Mouse (Mus musculus): ENCODE measurements around the gene Srp9. TPM values are rescaled to one million over a fixed set of nuclear protein-coding genes. Genes with fewer than 3 reads are reported as not detected.
A peak's percentile ranks its signal among the peaks of the same experiment; 100 is the strongest.

Srp9 gene
- polyA plus RNA-seq, 1 experiment from 2014 or later = 158 TPM

DNA sequence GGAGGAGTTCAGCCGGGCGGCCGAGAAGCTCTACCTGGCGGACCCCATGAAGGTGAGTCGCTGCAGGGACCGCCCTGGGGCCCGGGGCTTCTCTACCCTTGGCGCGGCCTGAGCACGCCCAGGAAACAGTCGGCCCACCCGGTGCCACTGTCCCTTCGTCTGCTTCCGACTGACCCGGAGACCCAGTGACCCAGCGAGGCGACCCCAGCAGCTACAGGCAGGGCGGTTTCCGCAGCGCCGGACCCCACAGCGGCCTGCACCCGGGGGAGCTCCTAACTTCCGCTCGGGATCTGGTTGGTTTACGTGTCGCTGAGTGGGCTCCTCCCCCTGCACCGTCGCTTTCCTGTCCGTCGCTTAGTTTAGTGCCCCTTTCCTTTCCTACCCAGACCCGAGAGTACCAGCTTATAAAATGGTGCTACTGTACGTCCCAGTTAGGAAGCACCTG, 409 bp downstream of the Srp9 start:
- peak; percentile 94 for ATAC-seq (ENCODE audit: low FRiP score)
- WGBS = under 1% methylated on average over 29 of the region's 33 CpGs

DNA sequence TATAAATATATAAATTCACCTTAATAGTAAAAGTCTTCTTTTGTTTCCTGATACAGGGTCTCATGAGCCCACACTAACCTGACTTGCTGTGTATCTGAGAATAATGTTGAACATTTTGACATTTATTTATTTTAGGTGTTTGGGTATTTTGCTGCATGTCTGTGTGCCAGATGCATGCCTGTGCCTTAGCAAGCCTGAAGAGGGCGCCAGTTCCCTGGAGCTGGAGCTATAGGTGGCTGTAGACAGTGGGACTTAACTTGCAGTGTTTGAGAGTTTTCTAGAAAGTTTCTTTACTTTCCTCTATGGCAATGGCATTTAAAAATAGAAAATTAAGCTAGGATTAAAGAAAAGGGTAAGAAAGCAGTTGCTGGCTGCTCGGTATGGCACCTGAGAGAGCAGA, 6.3 kb downstream of the Srp9 start:
- H3K36me3 ChIP-seq = peaks cover 29% of the 10 kb centered on the region
- no peak overlapping the region for H3K9ac ChIP-seq
- H3K4me3 ChIP-seq = no peak overlapping the region
- no peak for ATAC-seq (ENCODE audit: low FRiP score)
- peaks cover 13% of the 10 kb centered on the region for H3K4me1 ChIP-seq
- no peak overlapping the region for H3K4me2 ChIP-seq (replicated peaks)
- no peaks in the 10 kb centered on the region for H3K27me3 ChIP-seq
- 53% methylated on average over 2 of the region's 2 CpGs for WGBS
- no peaks in the 10 kb centered on the region for H3K9me3 ChIP-seq (replicated peaks)
- no peak overlapping the region for H3K27ac ChIP-seq

More for the DNA sequence above, 409 bp downstream of the Srp9 start:
- H3K27ac ChIP-seq = peak overlapping the region; percentile 74
- peak overlapping the region; percentile 61 for H3K4me2 ChIP-seq (replicated peaks)
- no peaks in the 10 kb centered on the region for H3K27me3 ChIP-seq
- H3K9ac ChIP-seq = peak overlapping the region; percentile 69
- H3K4me3 ChIP-seq = peak overlapping the region; percentile 77
- H3K36me3 ChIP-seq = peaks cover 17% of the 10 kb centered on the region
- peaks cover 21% of the 10 kb centered on the region for H3K4me1 ChIP-seq
- H3K9me3 ChIP-seq (replicated peaks) = no peaks in the 10 kb centered on the region

GRCm38 (mm10) chr1:182137204-182138125, 12.9 kb downstream of the Srp9 start:
- no peaks in the 10 kb centered on the region for H3K9me3 ChIP-seq (replicated peaks)
- no peak overlapping the region for H3K4me3 ChIP-seq
- WGBS = 58% methylated on average over 28 of the region's 28 CpGs
- ATAC-seq (ENCODE audit: low FRiP score) = no peak
- H3K27me3 ChIP-seq = no peaks in the 10 kb centered on the region
- peaks cover 12% of the 10 kb centered on the region for H3K4me1 ChIP-seq
- H3K36me3 ChIP-seq = no peaks in the 10 kb centered on the region
- peak overlapping the region; percentile 44; the same call in 1 of the 2 replicates for H3K27ac ChIP-seq
- H3K4me2 ChIP-seq (replicated peaks) = no peak overlapping the region
- no peak overlapping the region for H3K9ac ChIP-seq

DNA sequence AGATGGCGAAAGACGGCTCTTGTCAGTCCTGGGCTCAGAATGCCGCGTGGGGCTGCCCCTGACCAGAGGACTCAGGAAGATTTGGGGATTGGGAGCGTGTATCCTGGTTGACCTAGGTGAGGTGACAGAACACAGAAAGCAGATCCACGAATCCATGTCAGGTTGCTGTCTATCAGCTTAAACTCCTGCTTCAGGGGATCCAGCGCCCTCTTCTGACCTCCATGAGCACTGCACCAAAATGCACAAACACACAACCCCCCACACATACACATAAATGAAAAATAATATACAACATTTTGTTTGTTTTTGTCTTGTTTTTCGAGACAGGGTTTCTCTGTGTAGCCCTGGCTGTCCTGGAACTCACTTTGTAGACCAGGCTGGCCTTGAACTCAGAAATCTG, 13.6 kb downstream of the Srp9 start:
- Histone ChIP-seq H3K9ac (no peak overlapping the region), H3K9me3 (replicated peaks) (no peaks in the 10 kb centered on the region), H3K36me3 (no peaks in the 10 kb centered on the region), H3K27me3 (no peaks in the 10 kb centered on the region), H3K27ac (no peak overlapping the region), H3K4me2 (replicated peaks) (no peak overlapping the region), H3K4me1 (peaks cover 12% of the 10 kb centered on the region), H3K4me3 (no peak overlapping the region)
- no peak for ATAC-seq (ENCODE audit: low FRiP score)
- WGBS = 80% methylated on average over 8 of the region's 8 CpGs

- Histone ChIP-seq H3K9me3 (replicated peaks) (no peaks in the 10 kb centered on the region), H3K36me3 (no peaks in the 10 kb centered on the region), H3K27me3 (no peaks in the 10 kb centered on the region), H3K4me1 (peaks cover 12% of the 10 kb centered on the region), H3K9ac (no peak overlapping the region), H3K4me3 (no peak overlapping the region), H3K4me2 (replicated peaks) (no peak overlapping the region), H3K27ac (no peak overlapping the region)
- 41% methylated on average over 9 of the region's 9 CpGs for WGBS
- no peak for ATAC-seq (ENCODE audit: low FRiP score)
These were observed 15.4 kb downstream of the Srp9 start for GRCm38 (mm10) chr1:182139937-182140336.

DNA sequence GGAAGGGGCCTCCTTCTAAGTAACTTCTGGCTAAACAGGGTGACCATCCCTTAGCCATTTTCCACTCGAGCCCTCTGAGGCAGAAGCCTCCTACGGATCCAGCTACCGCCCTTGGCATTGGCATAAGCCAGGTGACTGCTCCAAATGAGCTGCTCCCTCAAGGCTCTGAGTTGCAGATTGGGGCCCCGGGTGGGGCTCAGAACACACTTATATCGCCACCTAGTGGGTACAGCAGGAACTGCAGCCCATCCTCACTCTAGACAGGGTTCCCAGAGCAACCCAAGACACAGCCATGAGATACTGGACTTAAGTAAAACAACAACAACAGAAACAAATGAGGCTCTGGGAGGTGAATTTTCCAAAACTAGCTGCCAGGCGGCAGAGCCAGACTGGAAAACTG, 15.8 kb downstream of the Srp9 start:
- peak; percentile 80; the same call in 1 of the 2 replicates for ATAC-seq (ENCODE audit: low FRiP score)
- no peaks in the 10 kb centered on the region for H3K9me3 ChIP-seq (replicated peaks)
- no peaks in the 10 kb centered on the region for H3K27me3 ChIP-seq
- H3K4me3 ChIP-seq = no peak overlapping the region
- H3K4me1 ChIP-seq = peaks cover 12% of the 10 kb centered on the region
- WGBS = 1% methylated on average over 6 of the region's 6 CpGs
- no peak overlapping the region for H3K27ac ChIP-seq
- no peak overlapping the region for H3K9ac ChIP-seq
- H3K36me3 ChIP-seq = no peaks in the 10 kb centered on the region
- H3K4me2 ChIP-seq (replicated peaks) = no peak overlapping the region

DNA sequence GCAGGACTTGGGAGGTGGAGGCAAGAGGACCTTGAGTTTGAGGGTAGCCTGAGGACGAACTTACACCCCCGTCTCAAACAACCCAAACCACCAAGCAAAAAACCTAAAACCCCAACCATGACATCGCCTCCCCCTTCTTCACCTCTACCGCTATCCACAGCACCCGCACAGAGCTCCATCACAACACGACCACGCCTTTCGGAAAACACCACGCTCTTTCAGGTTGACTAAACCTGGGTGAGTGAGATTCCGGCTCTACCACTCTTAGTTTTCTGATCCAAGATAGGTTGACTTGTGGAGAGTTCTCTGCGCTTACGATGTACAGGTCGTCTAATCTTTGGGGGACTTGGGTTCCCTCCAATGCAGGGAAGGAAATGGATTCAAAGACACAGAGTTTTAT, 18.2 kb downstream of the Srp9 start:
- Histone ChIP-seq H3K27ac (no peak overlapping the region), H3K9ac (no peak overlapping the region), H3K4me2 (replicated peaks) (no peak overlapping the region), H3K4me1 (peaks cover 7% of the 10 kb centered on the region; the same call in 1 of the 2 replicates), H3K4me3 (no peak overlapping the region), H3K9me3 (replicated peaks) (no peaks in the 10 kb centered on the region), H3K36me3 (no peaks in the 10 kb centered on the region), H3K27me3 (no peaks in the 10 kb centered on the region)
- WGBS = 96% methylated on average over 13 of the region's 13 CpGs
- ATAC-seq (ENCODE audit: low FRiP score) = no peak

- Histone ChIP-seq H3K9ac (no peak overlapping the region), H3K9me3 (replicated peaks) (no peaks in the 10 kb centered on the region), H3K27me3 (no peaks in the 10 kb centered on the region), H3K4me1 (peaks cover 7% of the 10 kb centered on the region; the same call in 1 of the 2 replicates), H3K27ac (no peak overlapping the region), H3K4me3 (no peak overlapping the region), H3K4me2 (replicated peaks) (no peak overlapping the region), H3K36me3 (no peaks in the 10 kb centered on the region)
- ATAC-seq (ENCODE audit: low FRiP score) = no peak
- WGBS = 79% methylated on average over 8 of the region's 8 CpGs
These were observed 18.8 kb downstream of the Srp9 start for GRCm38 (mm10) chr1:182143288-182143687.

GRCm38 (mm10) chr1:182145546-182145945, 21.0 kb downstream of the Srp9 start:
- Histone ChIP-seq H3K9ac (no peak overlapping the region), H3K4me1 (no peaks in the 10 kb centered on the region), H3K4me2 (replicated peaks) (no peak overlapping the region), H3K9me3 (replicated peaks) (no peaks in the 10 kb centered on the region), H3K27me3 (no peaks in the 10 kb centered on the region), H3K4me3 (no peak overlapping the region), H3K36me3 (no peaks in the 10 kb centered on the region), H3K27ac (no peak overlapping the region)
- 55% methylated on average over 5 of the region's 5 CpGs for WGBS
- ATAC-seq (ENCODE audit: low FRiP score) = no peak

- no peak overlapping the region for H3K4me2 ChIP-seq (replicated peaks)
- H3K27me3 ChIP-seq = no peaks in the 10 kb centered on the region
- H3K27ac ChIP-seq = no peak overlapping the region
- WGBS = 79% methylated on average over 7 of the region's 7 CpGs
- no peaks in the 10 kb centered on the region for H3K9me3 ChIP-seq (replicated peaks)
- no peak overlapping the region for H3K4me3 ChIP-seq
- no peaks in the 10 kb centered on the region for H3K4me1 ChIP-seq
- ATAC-seq (ENCODE audit: low FRiP score) = no peak
- H3K9ac ChIP-seq = no peak overlapping the region
- H3K36me3 ChIP-seq = no peaks in the 10 kb centered on the region
These were observed 24.5 kb downstream of the Srp9 start for GRCm38 (mm10) chr1:182148864-182149514.

GRCm38 (mm10) chr1:182149966-182150365, 25.4 kb downstream of the Srp9 start:
- no peak overlapping the region for H3K27ac ChIP-seq
- no peaks in the 10 kb centered on the region for H3K36me3 ChIP-seq
- no peak overlapping the region for H3K4me2 ChIP-seq (replicated peaks)
- no peak overlapping the region for H3K9ac ChIP-seq
- 91% methylated on average over 2 of the region's 2 CpGs for WGBS
- H3K9me3 ChIP-seq (replicated peaks) = no peaks in the 10 kb centered on the region
- no peak overlapping the region for H3K4me3 ChIP-seq
- H3K27me3 ChIP-seq = no peaks in the 10 kb centered on the region
- ATAC-seq (ENCODE audit: low FRiP score) = no peak
- no peaks in the 10 kb centered on the region for H3K4me1 ChIP-seq

DNA sequence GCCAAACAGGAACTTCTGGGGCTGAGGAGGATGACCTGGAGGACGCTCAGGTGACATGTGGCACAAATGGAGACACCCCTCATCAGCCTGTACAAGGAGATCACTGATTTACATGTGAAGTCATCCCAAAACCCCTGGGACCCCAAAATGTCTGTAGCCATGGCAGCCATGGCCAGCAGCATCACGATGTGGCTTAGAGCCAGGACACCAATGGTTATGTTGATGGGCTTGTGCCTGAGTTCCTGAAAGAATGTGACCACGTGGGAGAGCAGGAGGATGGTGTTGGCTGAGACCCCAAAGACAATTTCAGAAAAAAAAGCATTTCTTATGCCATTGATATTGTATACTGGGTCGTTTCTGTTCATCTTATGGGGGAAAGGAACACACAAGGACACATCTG, 33.2 kb downstream of the Srp9 start:
- 68% methylated on average over 4 of the region's 4 CpGs for WGBS
- no peaks in the 10 kb centered on the region for H3K27me3 ChIP-seq
- H3K4me3 ChIP-seq = no peak overlapping the region
- no peaks in the 10 kb centered on the region for H3K4me1 ChIP-seq
- ATAC-seq (ENCODE audit: low FRiP score) = no peak
- no peak overlapping the region for H3K4me2 ChIP-seq (replicated peaks)
- H3K9me3 ChIP-seq (replicated peaks) = no peaks in the 10 kb centered on the region
- no peak overlapping the region for H3K9ac ChIP-seq
- H3K36me3 ChIP-seq = no peaks in the 10 kb centered on the region
- no peak overlapping the region for H3K27ac ChIP-seq

Measured in hindbrain, embryonic 12.5 days (tissue).